Mouse (Mus musculus): Measurements from ENCODE around the gene Olfr1447.

Olfr1447 gene

GRCm38 (mm10) chr19:12903643-12904042, at the start of gene Olfr1447:
Gene Olfr1447 (minus strand): TSS chr19:12903743.
- no peak for DNase-seq

DNA sequence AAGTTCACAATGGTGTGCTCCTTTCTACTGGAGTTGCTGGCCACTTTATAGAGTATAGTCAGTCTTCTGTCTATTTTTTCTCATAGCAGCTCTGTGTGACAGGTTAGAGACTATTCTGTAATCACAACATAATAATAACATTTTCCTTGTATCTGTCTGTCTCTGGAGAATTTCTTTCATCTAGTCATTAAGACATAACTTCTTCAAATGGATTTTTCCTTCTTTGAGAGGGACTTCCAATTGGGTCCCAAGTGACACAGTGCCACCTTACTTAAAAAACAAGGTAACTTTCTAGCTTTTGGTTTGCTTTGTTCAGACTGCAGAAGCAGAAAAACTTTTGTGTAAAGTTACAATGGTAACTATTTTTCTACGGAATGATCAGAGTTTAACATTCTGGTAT, 46.4 kb upstream of the Olfr1447 start, which contains the start of gene Olfr1450:
Gene Olfr1450 (plus strand): TSS at position 301 of the 400 bp plus-strand sequence.
- DNase-seq = no peak

- DNase-seq = no peak
These were observed 27.0 kb upstream of the Olfr1447 start, which contains the start of gene Olfr1449 for GRCm38 (mm10) chr19:12930540-12930939. Gene Olfr1449 (plus strand): TSS chr19:12930840.

- DNase-seq = no peak
These were observed 20.8 kb upstream of the Olfr1447 start, which contains the start of gene Olfr1448 for GRCm38 (mm10) chr19:12924319-12924718. Gene Olfr1448 (minus strand): TSS chr19:12924419.

GRCm38 (mm10) chr19:12893424-12893823, 10.1 kb downstream of the Olfr1447 start, which contains the start of gene Olfr1446:
Gene Olfr1446 (minus strand): TSS chr19:12893524.
- no peak for DNase-seq

- DNase-seq = no peak
These were observed 20.0 kb downstream of the Olfr1447 start, which contains the start of gene Olfr1445 for GRCm38 (mm10) chr19:12883555-12883954. Gene Olfr1445 (plus strand): TSS chr19:12883855.

GRCm38 (mm10) chr19:12856983-12857382, 46.6 kb downstream of the Olfr1447 start, which contains the start of gene Olfr1444:
Gene Olfr1444 (plus strand): TSS chr19:12857283.
- DNase-seq = no peak
